Mouse (Mus musculus): ENCODE data around the gene Trap1.

GRCm38 (mm10) chr16:4040206-4040605 lies 37.4 kb downstream of the Trap1 start:
- TF ChIP-seq CTCF (IDR thresholded peaks at IDR 0.05) (no peak), EP300 (IDR thresholded peaks at IDR 0.05; ENCODE audit: insufficient read depth, low read depth, low read length) (no peak), POLR2A (IDR thresholded peaks at IDR 0.05; ENCODE audit: insufficient read depth, low read depth, low read length) (no peak)

Measured in heart, adult 2 months (tissue).